Mouse (Mus musculus) urinary bladder, adult 2 months (tissue): ENCODE results near the gene Cd1d1. TPM values are rescaled to one million over a fixed set of nuclear protein-coding genes. Genes with fewer than 3 reads are reported as not detected.

Source experiments
- DNase-seq: peaks from one replicate; pipeline ENCODE4 v3.0.0; 2022; ENCODE audit warnings: low spot score
- polyA plus RNA-seq: library from polyadenylated mRNA; depleted of rRNA; stranded (reverse); fragments of >200 nt; gene quantifications from 2 replicates; pipeline ENCODE4 v1.2.3, GENCODE M21; 2012; rRNA removed

The Cd1d1 gene
- polyA plus RNA-seq, 1 experiment: 15.5 TPM

DNA sequence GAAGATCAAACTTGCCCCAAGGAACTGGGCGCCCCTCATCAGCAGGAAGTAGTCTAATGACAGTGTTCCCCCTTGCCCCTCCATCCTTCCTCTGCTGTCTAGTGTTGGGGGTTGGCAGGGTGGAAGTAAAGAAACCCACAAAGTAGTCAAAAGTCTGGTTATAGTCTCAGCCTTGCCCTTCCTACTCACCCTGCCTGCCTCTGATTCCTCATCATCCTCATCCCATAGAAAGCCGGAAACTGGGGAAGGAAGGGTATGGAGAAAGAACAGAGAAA, 37.9 kb downstream of the Cd1d1 start:
- no peak for DNase-seq

DNA sequence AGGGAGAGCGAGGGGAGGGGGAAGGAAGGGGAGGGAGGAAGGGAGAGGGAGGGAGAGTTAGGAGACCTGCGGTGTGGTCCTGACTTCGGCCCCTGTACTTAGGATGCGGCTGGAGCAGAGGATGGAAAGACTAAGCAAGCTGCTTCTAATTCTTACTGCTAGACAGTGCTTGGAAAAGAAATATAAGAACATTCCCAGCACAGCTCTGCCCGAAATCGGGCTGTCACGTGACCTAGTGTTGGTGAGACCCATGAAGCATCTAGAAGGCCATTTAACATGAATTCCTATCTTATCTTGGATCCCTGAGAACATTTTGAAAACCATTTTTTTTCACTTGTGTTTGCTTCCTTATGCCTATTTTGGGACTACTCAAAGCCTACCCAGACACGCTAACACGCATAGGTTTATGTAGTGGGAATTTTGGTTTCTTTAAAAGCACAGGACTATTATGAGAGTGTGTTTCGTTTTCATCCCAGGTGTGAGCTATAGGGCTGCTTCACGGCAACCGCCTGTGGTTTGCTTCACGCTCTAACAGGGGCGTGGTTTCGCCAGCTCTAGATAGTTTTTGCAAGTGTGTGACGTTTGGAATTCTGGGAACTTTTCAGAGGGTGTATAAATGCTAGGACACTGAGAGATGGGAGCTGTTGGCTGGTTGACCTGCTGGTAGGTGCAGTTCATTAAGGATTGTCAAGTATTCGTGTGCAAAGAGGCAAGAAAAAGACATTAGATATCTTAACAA, 38.4 kb downstream of the Cd1d1 start:
- DNase-seq: no peak

DNA sequence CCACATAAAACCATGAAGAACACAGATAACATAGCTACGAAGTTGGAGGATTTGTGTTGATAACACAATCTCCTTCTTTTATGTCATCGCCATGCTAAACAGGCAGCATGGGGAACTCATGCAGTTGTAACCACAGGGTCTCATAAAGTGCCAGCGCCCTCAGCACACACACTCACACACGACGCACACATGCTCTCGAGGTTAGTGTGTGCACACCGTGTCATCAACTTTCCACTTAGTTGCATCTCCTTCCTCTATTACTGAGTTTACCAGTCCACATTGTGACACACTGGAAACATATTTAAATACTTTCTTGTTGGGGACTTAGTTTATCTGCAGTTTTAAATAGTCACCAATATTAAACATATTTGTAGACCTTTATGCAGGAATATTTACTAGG, 40.2 kb downstream of the Cd1d1 start:
- DNase-seq: no peak

DNA sequence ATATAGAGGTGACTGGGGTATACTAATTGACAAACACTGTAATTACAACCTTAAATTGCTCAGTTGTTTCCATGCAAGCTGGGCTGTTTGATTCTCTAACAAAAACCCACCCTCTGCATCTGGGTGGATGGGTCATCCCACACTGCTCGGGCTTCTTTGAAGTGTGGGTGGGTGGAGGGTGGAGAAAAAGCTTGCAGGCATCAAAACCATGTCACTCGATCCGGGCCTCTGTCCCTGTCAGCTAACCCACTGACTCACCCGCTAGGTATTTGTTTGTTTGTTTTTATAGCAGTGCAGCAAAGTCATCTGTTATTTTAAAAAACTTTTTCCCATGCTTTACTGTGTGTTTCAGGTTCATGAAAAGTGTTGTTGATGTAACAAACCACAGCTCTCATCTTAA, 43.9 kb downstream of the Cd1d1 start:
- no peak for DNase-seq

DNA sequence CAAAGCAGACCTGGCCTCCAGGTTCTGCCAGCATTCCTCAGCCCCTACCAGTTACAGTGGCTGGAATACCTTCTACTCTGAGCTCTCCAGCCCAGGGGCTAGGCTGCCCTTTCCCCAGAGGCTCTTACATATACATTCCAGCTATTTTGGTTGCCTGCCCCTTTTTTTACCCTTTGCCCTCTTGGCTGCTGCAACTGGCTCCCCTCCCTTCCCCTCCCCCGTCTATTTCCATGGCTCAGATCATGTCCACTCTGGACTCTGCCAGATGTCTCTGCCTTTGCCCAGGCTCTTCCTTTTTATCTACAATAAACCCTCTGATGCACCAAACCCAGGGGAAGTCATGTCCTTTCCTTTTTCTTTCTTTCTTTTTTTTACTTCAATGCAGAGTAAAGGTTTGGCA, 44.7 kb downstream of the Cd1d1 start:
- no peak for DNase-seq

DNA sequence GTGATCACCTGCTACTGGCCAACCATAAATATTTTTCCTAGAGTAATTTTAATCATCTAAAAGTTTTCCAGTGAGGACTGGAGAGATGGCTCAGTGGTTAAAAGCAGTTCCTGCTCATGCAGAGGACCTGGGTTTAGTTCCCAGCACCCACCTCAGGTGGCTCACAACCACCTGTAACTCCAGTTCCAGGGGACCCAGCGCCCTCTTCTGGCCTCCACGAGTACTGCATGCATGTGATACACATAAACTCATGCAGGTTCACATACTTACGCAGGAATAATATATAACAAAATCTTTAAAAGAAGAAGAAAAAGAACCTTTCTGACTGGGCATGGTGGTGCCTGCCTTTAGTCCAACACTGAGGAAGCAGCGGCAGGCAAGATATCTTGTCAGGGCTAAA, 45.4 kb downstream of the Cd1d1 start:
- DNase-seq: no peak

DNA sequence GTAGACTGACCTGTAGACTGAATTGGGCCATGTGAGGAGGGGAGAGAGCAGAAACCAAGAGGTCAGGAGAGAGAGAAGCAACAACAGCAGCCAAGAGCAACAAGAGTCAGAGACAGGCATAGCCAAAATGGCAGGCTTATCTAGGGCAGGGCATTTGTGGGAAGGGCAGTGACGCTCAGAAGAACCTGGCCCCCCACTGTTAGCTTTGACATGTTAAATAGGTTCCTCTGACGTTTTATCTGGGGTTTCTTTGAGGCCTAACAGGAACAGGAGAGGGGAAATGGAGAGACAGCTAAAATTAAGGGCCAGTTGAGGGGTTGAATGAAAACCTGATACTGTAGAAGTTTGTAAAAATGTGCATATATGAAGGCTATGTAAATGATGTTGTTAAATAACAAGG, 48.6 kb downstream of the Cd1d1 start:
- DNase-seq: no peak

Other genes with a start within 250 kb of the Cd1d1 start
- 3.3 and 4.1 TPM in 2 replicates for gene Dclk2, start 78.6 kb downstream of the Cd1d1 start, polyA plus RNA-seq
- gene Kirrel, start 175.3 kb upstream of the Cd1d1 start, polyA plus RNA-seq: 23.5 and 23.6 TPM in 2 replicates